Mouse (Mus musculus) liver, embryonic 15.5 days (tissue): Measurements from ENCODE around the gene Gsg1. TPM values are rescaled to one million over a fixed set of nuclear protein-coding genes. Genes with fewer than 3 reads are reported as not detected.

Source experiments
- ATAC-seq: fragments of 200-750 bp; cut with Nextera tagmentation; 2 replicates; pipeline ENCODE4 v1.8.0; 2017; ENCODE audit warnings: moderate number of reproducible peaks, mild to moderate bottlenecking, moderate library complexity; ENCODE audit not compliant: insufficient read depth
- H3K27ac ChIP-seq: fragments of 300-500 bp; sonication (generic); replicated peaks from 2 replicates; pipeline ENCODE4 v1.5.1; 2015; ENCODE audit warnings: mild to moderate bottlenecking, inconsistent platforms
- H3K27me3 ChIP-seq: fragments of 300-500 bp; sonication (generic); 2 replicates; pipeline ENCODE4 v1.6.1; 2015; ENCODE audit warnings: mild to moderate bottlenecking, inconsistent platforms
- H3K36me3 ChIP-seq: fragments of 300-500 bp; sonication (generic); replicated peaks from 2 replicates; pipeline ENCODE4 v1.6.1; 2015; ENCODE audit warnings: moderate library complexity, mild to moderate bottlenecking, inconsistent platforms
- H3K4me1 ChIP-seq: fragments of 300-500 bp; sonication (generic); replicated peaks from 2 replicates; pipeline ENCODE4 v1.6.1; 2015; ENCODE audit warnings: inconsistent platforms
- H3K4me2 ChIP-seq: fragments of 300-500 bp; sonication (generic); 2 replicates; pipeline ENCODE4 v1.6.1; 2015; ENCODE audit warnings: moderate library complexity, mild to moderate bottlenecking, inconsistent platforms
- H3K4me3 ChIP-seq: fragments of 300-500 bp; sonication (generic); replicated peaks from 2 replicates; pipeline ENCODE4 v1.5.1; 2015; ENCODE audit warnings: mild to moderate bottlenecking, inconsistent platforms
- H3K9ac ChIP-seq: fragments of 300-500 bp; sonication (generic); 2 replicates; pipeline ENCODE4 v1.6.1; 2015; ENCODE audit warnings: moderate library complexity, mild to moderate bottlenecking, inconsistent platforms
- H3K9me3 ChIP-seq: fragments of 300-500 bp; sonication (generic); replicated peaks from 2 replicates; pipeline ENCODE4 v1.6.1; 2016; ENCODE audit warnings: inconsistent platforms
- WGBS: fragments of 180-500 bp; shearing (Covaris S2); methylation state at CpG from one replicate; pipeline ENCODE4 v1.1.7; 2015; ENCODE audit warnings: mixed read lengths; ENCODE audit not compliant: insufficient replicate concordance; 5-methylcytosine and 5-hydroxymethylcytosine counted together
- polyA plus RNA-seq: library from polyadenylated mRNA; unstranded; fragments of >200 nt; fragmentation: Nextera tagmentation; extraction: Ambion mirVana; gene quantifications from 2 replicates; pipeline ENCODE4 v1.2.1, GENCODE M21; 2015

The Gsg1 gene
- polyA plus RNA-seq, 1 experiment from 2014 or later: 0.16 TPM

DNA sequence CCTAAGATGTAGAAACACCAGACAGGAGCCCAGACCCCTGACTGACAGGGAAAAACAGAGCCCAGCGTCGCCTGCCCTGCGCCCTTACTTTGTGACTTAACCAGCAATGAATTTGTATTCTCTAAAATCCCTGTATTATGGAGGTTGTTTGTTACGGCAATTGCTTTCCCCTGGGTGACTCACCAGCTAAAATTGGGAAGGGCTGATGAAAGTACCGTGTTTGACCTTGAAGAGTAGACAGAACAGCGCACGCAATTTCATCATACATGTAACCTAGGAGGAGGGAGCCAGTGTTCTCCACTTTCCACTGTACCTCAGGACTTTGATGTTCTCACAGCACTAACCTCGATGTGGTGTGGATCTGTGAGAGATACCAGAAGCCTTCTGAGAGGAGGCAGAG, 61.2 kb downstream of the Gsg1 start:
- Histone ChIP-seq H3K9me3 (no peaks in the 10 kb centered on the region), H3K4me1 (peaks cover 54% of the 10 kb centered on the region)

DNA sequence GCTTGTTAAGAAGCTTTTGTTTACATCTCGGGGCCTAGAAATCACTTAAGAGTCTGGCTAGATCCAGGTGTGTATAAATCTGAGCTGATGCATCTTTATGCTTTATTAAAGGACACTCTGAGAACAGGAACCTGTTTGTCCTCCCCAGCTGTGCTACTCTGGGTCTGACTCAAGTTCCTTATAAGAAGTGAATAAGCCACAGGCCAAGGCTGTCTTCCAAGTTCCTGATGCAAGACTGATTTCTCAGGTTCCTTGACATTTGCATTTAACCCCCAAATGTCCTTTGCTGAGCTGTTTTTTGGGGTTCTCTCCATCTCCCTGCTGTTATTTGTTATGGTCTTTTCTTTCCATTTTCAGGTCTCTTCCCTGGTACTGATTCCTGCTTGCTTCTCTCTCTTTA, 62.2 kb downstream of the Gsg1 start:
- Histone ChIP-seq H3K36me3 (peaks cover 30% of the 10 kb centered on the region), H3K9me3 (no peaks in the 10 kb centered on the region), H3K4me3 (no peak overlapping the region), H3K27me3 (no peaks in the 10 kb centered on the region), H3K4me1 (peaks cover 54% of the 10 kb centered on the region), H3K9ac (no peak overlapping the region), H3K27ac (no peak overlapping the region), H3K4me2 (no peak overlapping the region)
- WGBS: 91% methylated on average over 1 of the region's 1 CpGs
- no peak for ATAC-seq

More for the DNA sequence above, 61.2 kb downstream of the Gsg1 start:
- 87% methylated on average over 8 of the region's 8 CpGs for WGBS
- H3K27ac ChIP-seq: no peak overlapping the region
- no peak for ATAC-seq
- no peaks in the 10 kb centered on the region for H3K27me3 ChIP-seq
- no peak overlapping the region for H3K4me3 ChIP-seq
- no peak overlapping the region for H3K9ac ChIP-seq
- H3K4me2 ChIP-seq: no peak overlapping the region
- H3K36me3 ChIP-seq: peaks cover 30% of the 10 kb centered on the region

- Histone ChIP-seq H3K4me2 (no peak overlapping the region), H3K9me3 (no peaks in the 10 kb centered on the region), H3K4me3 (no peak overlapping the region), H3K27ac (no peak overlapping the region), H3K36me3 (peaks cover 30% of the 10 kb centered on the region), H3K9ac (no peak overlapping the region), H3K4me1 (peaks cover 40% of the 10 kb centered on the region), H3K27me3 (no peaks in the 10 kb centered on the region)
- no peak for ATAC-seq
- 78% methylated on average over 6 of the region's 6 CpGs for WGBS
Measured at GRCm38 (mm10) chr6:135190122-135190521, 64.0 kb downstream of the Gsg1 start.

DNA sequence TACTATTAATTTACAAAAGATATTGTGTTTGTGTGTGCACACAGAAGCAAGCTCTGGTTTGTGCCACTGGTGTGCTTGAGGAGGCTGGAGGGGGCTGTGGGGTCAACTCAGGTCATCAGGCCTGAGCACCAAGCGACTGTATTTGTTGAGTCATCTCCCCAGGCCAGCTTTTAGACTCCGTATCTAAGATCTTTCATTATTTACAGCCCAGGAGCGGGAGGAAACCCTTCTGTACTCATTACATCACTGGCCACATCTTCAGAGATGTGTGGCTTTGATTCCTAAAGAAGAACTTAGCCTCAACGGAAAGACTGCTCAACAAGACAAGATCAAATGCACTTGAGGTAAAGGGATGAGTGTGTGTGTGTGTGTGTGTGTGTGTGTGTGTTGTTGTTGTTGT, 65.5 kb downstream of the Gsg1 start:
- no peak overlapping the region for H3K4me2 ChIP-seq

More for the DNA sequence above, 65.5 kb downstream of the Gsg1 start:
- H3K27me3 ChIP-seq: no peaks in the 10 kb centered on the region
- H3K27ac ChIP-seq: no peak overlapping the region
- no peaks in the 10 kb centered on the region for H3K9me3 ChIP-seq
- ATAC-seq: no peak
- H3K9ac ChIP-seq: no peak overlapping the region
- H3K36me3 ChIP-seq: peaks cover 21% of the 10 kb centered on the region
- 21% methylated on average over 4 of the region's 4 CpGs for WGBS
- H3K4me3 ChIP-seq: no peak overlapping the region
- peaks cover 28% of the 10 kb centered on the region for H3K4me1 ChIP-seq

Other genes starting within 250 kb of the Gsg1 start
- 53.0 and 54.6 TPM in 2 replicates for gene Ddx47, start 242.7 kb downstream of the Gsg1 start, polyA plus RNA-seq
- 0.09 and 0.17 TPM in 2 replicates for gene Gprc5a, start 188.7 kb downstream of the Gsg1 start, polyA plus RNA-seq
- gene Gprc5d, start 136.1 kb downstream of the Gsg1 start, polyA plus RNA-seq: 0.08 and 0.15 TPM in 2 replicates
- gene Fam234b, start 56.4 kb downstream of the Gsg1 start, polyA plus RNA-seq: 30.3 and 34.4 TPM in 2 replicates
- gene Hebp1, start 56.3 kb downstream of the Gsg1 start, polyA plus RNA-seq: 116 and 117 TPM in 2 replicates
- gene Pbp2, start 56.1 kb upstream of the Gsg1 start, polyA plus RNA-seq: not detected in 2 replicates
- gene Emp1, start 108.2 kb upstream of the Gsg1 start, polyA plus RNA-seq: 2.1 and 2.5 TPM in 2 replicates